Mouse (Mus musculus): ENCODE measurements around the gene Tmem164.
"Not testable (repeated sequence)": the region's sequence is repeated elsewhere in the genome, so short reads cannot be mapped to it uniquely, and the experiment has no call there.

Tmem164 gene

GRCm38 (mm10) chrX:142681056-142681615 lies at the start of gene Tmem164:
Tmem164 (plus strand) TSS chrX:142681406.
- DNase-seq (ENCODE audit: low read depth, low spot score): peak; percentile 71

DNA sequence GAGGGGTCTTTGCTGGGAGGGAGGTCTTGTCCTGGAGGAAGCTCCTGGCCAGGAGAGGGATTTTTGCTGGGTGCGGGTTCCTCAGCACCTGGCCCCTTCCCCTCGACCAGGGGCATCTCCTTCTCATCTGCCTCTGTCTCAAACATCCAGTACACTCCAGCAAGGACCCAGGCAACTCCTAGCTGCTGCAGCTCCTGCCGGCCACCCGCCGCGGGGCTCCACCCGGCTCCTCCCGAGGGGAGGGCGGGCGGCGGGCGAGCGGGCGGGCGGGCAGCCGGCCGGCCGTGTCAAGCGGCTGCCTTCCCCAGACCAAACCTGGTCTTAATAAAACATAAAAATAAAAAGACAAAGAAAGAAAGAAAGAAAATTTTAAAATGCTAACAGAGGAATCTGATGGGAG lies 48.2 kb upstream of the Tmem164 start:
- not testable (repeated sequence) for DNase-seq (ENCODE audit: low read depth, low spot score)

- DNase-seq (ENCODE audit: low read depth, low spot score): no peak
These were observed 34.0 kb upstream of the Tmem164 start for GRCm38 (mm10) chrX:142647202-142647601.

GRCm38 (mm10) chrX:142650117-142650764 lies 31.0 kb upstream of the Tmem164 start:
- peak; percentile 13 for DNase-seq (ENCODE audit: low read depth, low spot score)

DNA sequence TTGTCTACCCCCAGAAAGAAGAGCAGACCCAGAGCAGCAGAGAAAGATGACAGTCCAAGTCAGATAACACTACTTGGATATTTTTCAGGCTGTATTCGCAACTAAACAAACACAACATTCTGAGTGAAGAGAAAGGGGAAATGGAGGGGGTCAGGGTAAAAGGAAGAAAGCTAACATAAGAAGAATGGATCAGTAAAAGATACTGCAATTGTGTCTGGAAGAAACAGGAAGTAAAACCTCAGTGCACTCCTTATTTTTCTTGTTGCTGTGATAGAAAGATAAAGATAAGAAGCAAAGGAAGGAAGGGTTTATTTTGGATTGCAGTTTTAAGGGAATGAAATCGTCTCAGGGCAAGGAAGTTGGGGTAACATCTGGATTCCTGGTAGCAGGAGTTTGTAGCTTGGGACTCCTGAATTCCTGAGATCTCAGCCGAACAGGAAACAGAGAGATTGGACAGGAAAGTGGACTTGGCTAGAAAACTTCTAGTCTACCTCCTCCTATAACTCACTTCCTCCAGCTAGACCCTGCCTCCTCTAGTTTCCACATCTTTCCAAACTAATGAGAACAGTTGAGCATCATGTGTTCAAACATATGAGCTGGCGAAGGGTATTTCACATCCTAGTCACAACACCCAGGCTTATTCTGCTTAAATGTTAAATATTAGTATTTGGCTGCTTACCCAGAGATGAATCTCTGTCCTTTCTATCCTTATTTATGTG lies 16.3 kb upstream of the Tmem164 start:
- DNase-seq (ENCODE audit: low read depth, low spot score): no peak

GRCm38 (mm10) chrX:142665423-142665805 lies 15.8 kb upstream of the Tmem164 start:
- DNase-seq (ENCODE audit: low read depth, low spot score): no peak

- no peak for DNase-seq (ENCODE audit: low read depth, low spot score)
These were observed 11.7 kb upstream of the Tmem164 start for GRCm38 (mm10) chrX:142669312-142670091.

GRCm38 (mm10) chrX:142670121-142670520 lies 11.1 kb upstream of the Tmem164 start:
- no peak for DNase-seq (ENCODE audit: low read depth, low spot score)

- DNase-seq (ENCODE audit: low read depth, low spot score): no peak
These were observed 10.1 kb upstream of the Tmem164 start for GRCm38 (mm10) chrX:142671141-142671540.

GRCm38 (mm10) chrX:142672701-142673100 lies 8.5 kb upstream of the Tmem164 start:
- no peak for DNase-seq (ENCODE audit: low read depth, low spot score)

DNA sequence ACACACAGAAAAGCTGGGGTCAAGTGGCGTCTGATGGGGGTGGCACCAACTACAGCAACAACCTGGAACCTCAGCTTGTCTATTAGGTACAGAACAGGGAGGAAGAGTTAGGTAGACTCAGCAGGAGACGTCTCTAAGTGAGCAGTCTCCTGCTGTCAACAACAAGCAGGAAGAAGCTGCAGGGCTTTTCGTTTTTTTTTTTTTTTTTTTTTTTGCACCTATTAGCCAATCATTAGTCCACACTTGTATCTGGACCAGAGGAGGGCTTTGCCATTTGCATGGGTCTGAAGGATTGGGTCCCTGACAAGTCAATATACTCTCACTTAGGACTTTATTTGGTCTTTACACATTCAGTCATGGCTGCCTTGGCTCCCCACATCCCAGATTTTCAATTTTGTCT lies 4.0 kb upstream of the Tmem164 start:
- no peak for DNase-seq (ENCODE audit: low read depth, low spot score)

DNA sequence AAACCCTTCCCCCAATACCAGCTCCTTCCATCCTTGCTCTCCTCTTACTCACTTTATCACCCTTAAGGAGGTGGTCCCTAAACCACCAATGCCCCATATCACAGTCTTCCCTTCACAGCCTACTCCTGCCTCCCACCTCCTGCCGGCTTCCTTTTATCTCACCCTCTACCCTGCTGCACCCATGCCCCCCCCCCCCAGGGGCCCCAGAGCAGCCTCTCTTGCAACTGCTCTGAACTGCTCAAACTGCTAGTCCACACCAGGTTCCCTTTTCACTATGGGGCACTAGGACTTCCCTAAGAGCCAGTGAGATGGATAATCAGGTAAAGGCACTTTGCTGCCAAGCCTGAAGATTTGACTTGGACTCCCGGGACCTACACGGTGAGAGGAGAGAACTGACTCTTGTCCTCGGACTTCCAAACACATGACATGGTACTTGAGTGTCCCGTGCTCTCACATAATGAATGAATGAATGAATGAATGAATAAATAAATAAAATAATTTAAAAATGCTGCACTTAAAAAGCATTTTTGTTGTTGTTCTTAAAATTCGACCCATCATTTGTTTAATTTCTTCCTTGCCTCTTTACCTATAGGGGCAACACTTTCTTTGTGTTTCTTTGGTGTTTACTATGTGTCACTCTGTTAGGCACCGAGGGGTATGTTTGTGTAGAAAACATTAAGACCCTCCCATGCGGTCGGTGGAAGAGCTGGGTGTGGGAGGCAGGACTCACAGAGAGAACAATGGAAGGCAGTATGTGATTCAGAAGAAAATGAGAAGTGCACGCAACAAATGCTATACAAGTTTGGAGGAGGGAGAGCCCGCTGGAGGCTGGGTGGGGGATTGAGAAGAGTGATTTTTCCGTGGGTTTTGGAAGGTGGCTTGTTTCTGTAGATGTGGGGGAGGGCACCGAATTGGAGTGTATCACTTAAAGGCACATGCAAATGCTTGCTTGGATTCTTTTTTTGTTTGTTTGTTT lies 2.4 kb upstream of the Tmem164 start:
- no peak for DNase-seq (ENCODE audit: low read depth, low spot score)

DNA sequence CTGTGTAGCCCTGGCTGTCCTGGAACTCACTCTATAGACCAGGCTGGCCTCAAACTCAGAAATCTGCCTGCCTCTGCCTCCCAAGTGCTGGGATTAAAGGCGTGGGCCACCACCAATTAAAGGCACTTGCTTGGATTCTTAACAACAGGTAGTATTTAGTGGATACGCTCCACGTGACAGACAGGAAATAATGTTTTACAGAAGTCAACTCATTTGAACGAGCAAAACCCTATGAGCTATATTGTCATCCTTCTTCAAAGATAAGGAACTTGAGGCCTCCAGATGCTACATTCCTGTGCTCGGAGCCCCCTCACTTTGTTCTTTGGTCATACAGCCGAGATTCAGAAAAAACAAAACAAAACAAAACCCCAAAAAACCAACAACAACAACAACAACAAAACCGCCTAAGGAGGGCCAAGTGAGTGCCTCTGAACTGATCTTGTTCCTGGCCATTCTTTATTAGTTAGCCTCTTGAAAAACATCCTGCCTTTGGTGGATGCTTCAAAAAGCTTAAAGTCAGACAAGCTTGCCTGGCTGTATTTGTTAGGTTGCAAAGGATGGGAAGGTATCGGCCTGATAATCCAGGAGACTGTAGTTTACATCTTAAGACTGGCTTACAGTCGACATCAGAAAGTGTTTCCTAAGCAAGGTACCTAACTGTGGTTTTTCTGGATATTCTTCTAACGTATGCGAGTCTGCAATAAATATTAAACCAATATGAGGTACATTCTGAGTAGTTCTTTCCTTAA lies 1.5 kb upstream of the Tmem164 start:
- DNase-seq (ENCODE audit: low read depth, low spot score): no peak

DNA sequence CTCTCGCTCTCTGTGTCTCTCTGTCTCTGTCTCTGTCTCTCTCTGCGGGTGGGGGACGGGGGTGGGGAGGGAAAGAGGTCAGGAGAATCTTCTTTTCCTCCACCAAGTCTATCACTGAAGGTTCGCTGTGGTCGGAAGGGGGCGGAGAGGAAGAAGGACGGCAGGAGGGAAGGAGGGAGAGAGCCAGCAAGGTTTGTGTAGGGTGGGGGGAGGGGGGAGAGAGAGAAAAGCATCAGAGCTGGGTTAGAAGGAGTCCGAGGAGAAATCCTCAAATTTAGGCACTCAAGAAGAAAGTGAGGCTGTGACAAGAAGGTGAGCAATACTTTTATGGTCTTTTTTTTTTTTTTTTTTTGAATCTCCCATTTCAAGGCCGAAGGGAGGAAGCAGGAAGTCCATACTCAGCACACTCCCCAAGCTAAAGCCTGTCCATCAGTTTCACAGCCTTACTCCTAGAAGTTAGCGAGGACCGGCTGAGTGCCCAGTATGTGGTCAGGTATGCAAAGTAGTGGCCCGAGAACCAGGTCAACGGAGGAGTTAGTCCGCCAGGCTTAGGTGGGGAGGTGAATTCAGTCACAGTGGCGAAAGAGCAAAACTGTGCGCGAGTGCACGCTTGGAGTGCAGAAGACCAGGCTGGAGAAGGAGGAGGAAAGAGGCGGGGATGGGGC lies 683 bp upstream of the Tmem164 start:
- DNase-seq (ENCODE audit: low read depth, low spot score): no peak

- DNase-seq (ENCODE audit: low read depth, low spot score): no peak
These were observed 473 bp downstream of the Tmem164 start for GRCm38 (mm10) chrX:142681616-142682141.

GRCm38 (mm10) chrX:142682176-142682820 lies 1.1 kb downstream of the Tmem164 start:
- DNase-seq (ENCODE audit: low read depth, low spot score): no peak

- DNase-seq (ENCODE audit: low read depth, low spot score): no peak
These were observed 1.8 kb downstream of the Tmem164 start for GRCm38 (mm10) chrX:142682990-142683389.

GRCm38 (mm10) chrX:142684674-142685073 lies 3.5 kb downstream of the Tmem164 start:
- DNase-seq (ENCODE audit: low read depth, low spot score): no peak

DNA sequence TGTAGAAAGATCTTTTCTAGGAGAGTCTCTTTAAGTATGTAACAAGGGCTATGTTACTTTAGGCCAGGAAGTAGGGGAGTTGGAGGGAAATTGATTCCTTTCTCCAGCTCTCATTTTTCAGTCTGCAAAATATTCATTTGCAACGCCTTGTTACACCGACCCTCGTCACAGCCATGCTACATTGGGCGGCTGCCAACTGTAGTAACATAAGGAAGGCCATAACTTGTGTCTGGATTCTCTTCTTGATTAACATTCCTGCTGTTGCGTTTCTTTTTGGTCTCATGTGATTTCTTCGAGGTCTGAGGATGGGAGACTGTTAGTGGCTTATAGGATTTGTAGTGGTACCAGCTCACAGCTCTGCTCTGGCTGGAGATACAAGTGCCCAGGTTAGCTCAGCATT lies 4.5 kb downstream of the Tmem164 start:
- no peak for DNase-seq (ENCODE audit: low read depth, low spot score)

Data from skeletal muscle tissue, adult 2 months (tissue).